Mouse (Mus musculus): Measurements from ENCODE around the gene Crtap. TPM values are rescaled to one million over a fixed set of nuclear protein-coding genes. Genes with fewer than 3 reads are reported as not detected.
"Not testable (repeated sequence)": the region's sequence is repeated elsewhere in the genome, so short reads cannot be mapped to it uniquely, and the experiment has no call there.

The Crtap gene
- total RNA-seq, 2 experiments from 2014 or later, result 5.7 to 6.6 TPM

- DNase-seq (ENCODE audit: low spot score in 2 of 2), result no peak
These were observed 9.2 kb upstream of the Crtap start for GRCm38 (mm10) chr9:114399680-114400079.

- no peak for DNase-seq (ENCODE audit: low spot score in 2 of 2)
These were observed 4.8 kb upstream of the Crtap start for GRCm38 (mm10) chr9:114395258-114395657.

GRCm38 (mm10) chr9:114394677-114395076 is 4.2 kb upstream of the Crtap start:
- DNase-seq (ENCODE audit: low spot score in 2 of 2), result no peak

GRCm38 (mm10) chr9:114394136-114394535 is 3.7 kb upstream of the Crtap start:
- DNase-seq (ENCODE audit: low spot score in 2 of 2), result not testable (repeated sequence)

- DNase-seq (ENCODE audit: low spot score in 2 of 2), result no peak
These were observed 237 bp upstream of the Crtap start for GRCm38 (mm10) chr9:114390749-114391075.

- no peak for DNase-seq (ENCODE audit: low spot score in 2 of 2)
These were observed 1.0 kb downstream of the Crtap start for GRCm38 (mm10) chr9:114389371-114389904.

- no peak for DNase-seq (ENCODE audit: low spot score in 2 of 2)
These were observed 1.6 kb downstream of the Crtap start for GRCm38 (mm10) chr9:114388701-114389370.

- DNase-seq (ENCODE audit: low spot score in 2 of 2), result no peak
These were observed 2.2 kb downstream of the Crtap start for GRCm38 (mm10) chr9:114388288-114388687.

GRCm38 (mm10) chr9:114387086-114387485 is 3.4 kb downstream of the Crtap start:
- DNase-seq (ENCODE audit: low spot score in 2 of 2), result no peak

GRCm38 (mm10) chr9:114385160-114385559 is 5.3 kb downstream of the Crtap start:
- DNase-seq (ENCODE audit: low spot score in 2 of 2), result no peak

- no peak for DNase-seq (ENCODE audit: low spot score in 2 of 2)
These were observed 5.8 kb downstream of the Crtap start for GRCm38 (mm10) chr9:114384691-114385090.

- DNase-seq (ENCODE audit: low spot score in 2 of 2), result no peak
These were observed 7.4 kb downstream of the Crtap start for GRCm38 (mm10) chr9:114382936-114383710.

GRCm38 (mm10) chr9:114380881-114381733 is 9.4 kb downstream of the Crtap start:
- DNase-seq (ENCODE audit: low spot score in 2 of 2), result peak; percentile 28 to 31

- DNase-seq (ENCODE audit: low spot score in 2 of 2), result no peak
These were observed 10.6 kb downstream of the Crtap start for GRCm38 (mm10) chr9:114379871-114380270.

GRCm38 (mm10) chr9:114377168-114377567 is 13.3 kb downstream of the Crtap start:
- DNase-seq (ENCODE audit: low spot score in 2 of 2), result no peak

GRCm38 (mm10) chr9:114375276-114375962 is 15.1 kb downstream of the Crtap start:
- DNase-seq (ENCODE audit: low spot score in 2 of 2), result no peak

GRCm38 (mm10) chr9:114371717-114372116 is 18.8 kb downstream of the Crtap start:
- DNase-seq (ENCODE audit: low spot score in 2 of 2), result not testable (repeated sequence)

GRCm38 (mm10) chr9:114369389-114369788 is 21.1 kb downstream of the Crtap start:
- DNase-seq (ENCODE audit: low spot score in 2 of 2), result not testable (repeated sequence)

- DNase-seq (ENCODE audit: low spot score in 2 of 2), result no peak
These were observed 22.0 kb downstream of the Crtap start for GRCm38 (mm10) chr9:114368471-114368858.

GRCm38 (mm10) chr9:114367783-114368470 is 22.5 kb downstream of the Crtap start:
- DNase-seq (ENCODE audit: low spot score in 2 of 2), result peak; percentile 80 to 92
